Mouse (Mus musculus) urinary bladder, adult 18-20 months (tissue): ENCODE measurements at regions not wholly inside any gene's neighbourhood (a gene's known extent, or its start where the extent isn't known, plus 50 kb on each side); places are given as distances from the start of the nearest gene placed in this dataset.

Source experiments
- DNase-seq, 2 experiments: peaks; one replicate each; pipeline ENCODE4 v3.0.0; 2022; ENCODE audit warnings: low spot score in 2 of 2, mixed read lengths in 2 of 2

GRCm38 (mm10) chr12:25344354-25344753 lies 247.4 kb upstream of the Id2 start:
- no peak for DNase-seq

- no peak for DNase-seq
Measured at GRCm38 (mm10) chr12:25338771-25339170, 241.8 kb upstream of the Id2 start.

GRCm38 (mm10) chr12:25335930-25336329 lies 239.0 kb upstream of the Id2 start:
- DNase-seq: no peak

- no peak for DNase-seq
Measured at GRCm38 (mm10) chr12:25335069-25335468, 238.1 kb upstream of the Id2 start.

GRCm38 (mm10) chr12:25332384-25333035 lies 235.6 kb upstream of the Id2 start:
- DNase-seq: no peak

GRCm38 (mm10) chr12:25330004-25330708 lies 233.2 kb upstream of the Id2 start:
- DNase-seq: peak in 1 of 2 experiments; percentile 8

- no peak for DNase-seq
Measured at GRCm38 (mm10) chr12:25325901-25326300, 229.0 kb upstream of the Id2 start.

GRCm38 (mm10) chr12:25323171-25323570 lies 226.2 kb upstream of the Id2 start:
- DNase-seq: no peak

GRCm38 (mm10) chr12:25320262-25320767 lies 223.4 kb upstream of the Id2 start:
- no peak for DNase-seq

GRCm38 (mm10) chr12:25319846-25320245 lies 222.9 kb upstream of the Id2 start:
- no peak for DNase-seq

- DNase-seq: no peak
Measured at GRCm38 (mm10) chr12:25318072-25318671, 221.2 kb upstream of the Id2 start.

- no peak for DNase-seq
Measured at GRCm38 (mm10) chr12:25315969-25316368, 219.0 kb upstream of the Id2 start.

GRCm38 (mm10) chr12:25313212-25313611 lies 216.3 kb upstream of the Id2 start:
- DNase-seq: no peak

- no peak for DNase-seq
Measured at GRCm38 (mm10) chr12:25312390-25312789, 215.4 kb upstream of the Id2 start.

GRCm38 (mm10) chr12:25311728-25312127 lies 214.8 kb upstream of the Id2 start:
- DNase-seq: no peak

GRCm38 (mm10) chr12:25310293-25310946 lies 213.5 kb upstream of the Id2 start:
- no peak for DNase-seq

- DNase-seq: no peak
Measured at GRCm38 (mm10) chr12:25309234-25309633, 212.3 kb upstream of the Id2 start.

GRCm38 (mm10) chr12:25305764-25306653 lies 209.1 kb upstream of the Id2 start:
- no peak for DNase-seq

- no peak for DNase-seq
Measured at GRCm38 (mm10) chr12:25304820-25305511, 208.0 kb upstream of the Id2 start.

- DNase-seq: no peak
Measured at GRCm38 (mm10) chr12:25303500-25304050, 206.6 kb upstream of the Id2 start.
